Mouse (Mus musculus): ENCODE measurements around the gene Gse1.

Gse1 gene

DNA sequence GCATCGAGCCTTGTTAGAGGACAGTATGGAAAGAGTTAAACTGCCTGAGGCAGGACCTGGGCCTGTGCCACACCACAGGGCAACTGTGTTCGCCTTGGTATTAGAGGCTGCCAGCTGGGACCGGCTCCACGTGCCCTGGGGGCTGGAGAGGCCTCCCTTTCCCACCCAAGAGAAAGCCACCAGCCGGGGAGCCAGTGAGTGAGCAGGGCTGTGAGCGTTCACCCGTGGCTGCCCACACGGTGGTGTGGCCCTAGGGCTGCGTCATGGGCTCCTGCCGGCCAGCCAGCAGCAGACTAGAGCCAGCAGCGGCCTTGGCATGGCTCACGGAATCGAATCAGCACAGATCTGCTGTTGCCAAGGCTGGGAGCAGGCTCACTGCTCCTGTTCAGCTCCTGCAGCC lies 42.2 kb downstream of the Gse1 start:
- DNase-seq (ENCODE audit: low spot score in 2 of 2): peak; percentile 55 to 65

DNA sequence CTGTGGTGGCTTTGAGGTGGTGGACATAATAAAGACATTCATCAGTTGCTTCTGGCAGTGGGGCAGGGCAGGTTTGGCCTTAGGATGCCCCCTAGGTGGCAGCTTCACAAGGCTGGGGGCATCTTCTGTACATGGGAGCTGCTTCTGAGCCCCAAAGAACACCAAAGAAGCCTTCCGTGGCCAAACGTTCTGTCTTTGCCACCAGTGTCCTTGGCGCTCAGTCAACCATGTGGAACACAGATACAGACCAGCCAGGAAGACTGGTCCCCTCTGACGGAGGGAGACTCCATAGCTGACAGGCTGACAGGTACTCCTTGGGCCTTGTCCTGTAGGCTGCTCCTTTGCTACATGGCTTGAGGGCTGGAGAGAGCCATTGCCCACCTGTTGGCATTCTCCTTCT lies 45.2 kb downstream of the Gse1 start:
- DNase-seq (ENCODE audit: low spot score in 2 of 2): no peak

DNA sequence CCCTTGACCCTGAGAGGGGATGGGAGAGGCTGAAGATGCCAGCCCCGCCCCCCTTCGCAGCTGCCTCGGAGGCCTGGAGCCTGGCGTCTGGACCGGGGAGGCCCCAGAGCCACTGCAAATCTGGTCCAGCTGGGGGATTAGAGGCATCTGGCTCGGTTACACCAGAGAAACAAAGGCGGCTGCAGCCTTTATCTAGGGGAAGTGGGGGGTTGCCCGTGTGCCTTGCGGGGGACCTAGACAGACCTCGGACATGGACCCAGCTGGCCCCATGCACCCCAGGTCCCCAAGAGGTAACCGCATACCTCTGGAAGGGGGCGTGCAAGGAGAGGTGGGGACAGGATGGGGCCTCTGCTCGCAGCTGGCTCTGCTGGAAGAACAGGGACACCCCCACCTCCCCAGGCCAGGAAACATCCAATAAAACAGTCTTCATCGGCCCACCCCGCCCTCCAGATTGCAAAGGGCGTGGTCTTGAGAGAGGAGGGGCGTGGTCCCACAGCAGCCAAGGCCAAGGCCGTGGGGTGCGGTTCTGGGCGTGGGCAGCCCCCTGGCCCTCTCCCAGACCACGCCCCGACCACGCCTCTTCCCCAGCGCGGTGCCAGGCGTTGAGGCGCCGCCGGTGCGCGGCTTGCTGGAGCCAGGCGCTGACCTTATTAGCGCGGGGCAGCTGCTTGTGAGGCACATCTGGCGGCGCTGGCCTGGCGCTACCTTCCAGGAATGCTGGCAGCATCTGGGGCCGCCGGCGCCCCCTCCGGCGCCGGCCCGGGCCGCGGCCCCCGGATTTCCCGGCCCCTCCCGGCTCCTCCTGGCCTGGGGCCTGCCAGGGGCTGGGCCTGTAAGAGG lies 48.0 kb downstream of the Gse1 start:
- DNase-seq (ENCODE audit: low spot score in 2 of 2): peak; percentile 91 to 93

- peak; percentile 72 to 74 for DNase-seq (ENCODE audit: low spot score in 2 of 2)
Observed at GRCm38 (mm10) chr8:120276891-120277426, 48.7 kb downstream of the Gse1 start.

DNA sequence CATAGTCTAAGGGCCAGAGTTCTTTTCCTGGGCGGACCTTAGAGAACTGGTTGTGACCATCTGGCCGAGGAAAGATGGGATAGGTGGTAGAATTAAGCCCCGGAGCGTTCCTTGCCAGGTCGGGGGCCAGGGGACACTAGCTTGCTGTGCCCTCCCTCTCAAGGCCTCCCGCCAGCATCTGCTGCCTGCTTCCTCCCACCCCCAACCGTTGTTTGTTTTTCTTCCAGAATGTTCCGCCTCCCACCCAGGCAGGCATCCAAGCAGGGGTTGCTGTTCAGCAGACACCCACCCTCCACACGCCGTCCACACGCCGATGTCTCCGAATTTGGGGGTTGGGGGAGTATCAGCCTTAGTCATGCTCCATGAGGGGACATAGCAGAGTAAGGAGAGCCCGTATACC lies 49.8 kb downstream of the Gse1 start:
- no peak for DNase-seq (ENCODE audit: low spot score in 2 of 2)

DNA sequence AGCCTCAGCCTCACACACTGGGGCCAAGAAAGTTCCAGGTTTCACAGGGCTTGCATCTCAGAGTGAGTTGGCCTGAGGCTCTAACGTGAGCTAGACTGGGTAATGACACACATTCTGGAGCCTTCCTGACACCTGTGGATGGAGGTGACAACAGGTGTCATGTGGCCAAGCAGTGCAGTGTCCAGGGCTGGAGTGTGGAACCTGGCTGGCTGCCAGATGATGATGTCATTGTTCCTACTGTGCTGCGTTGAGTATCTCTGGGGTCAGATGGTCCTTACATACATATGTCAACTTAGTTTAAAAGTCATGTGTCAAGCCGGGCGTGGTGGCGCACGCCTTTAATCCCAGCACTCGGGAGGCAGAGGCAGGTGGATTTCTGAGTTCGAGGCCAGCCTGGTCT lies 51.2 kb downstream of the Gse1 start:
- no peak for DNase-seq (ENCODE audit: low spot score in 2 of 2)

DNA sequence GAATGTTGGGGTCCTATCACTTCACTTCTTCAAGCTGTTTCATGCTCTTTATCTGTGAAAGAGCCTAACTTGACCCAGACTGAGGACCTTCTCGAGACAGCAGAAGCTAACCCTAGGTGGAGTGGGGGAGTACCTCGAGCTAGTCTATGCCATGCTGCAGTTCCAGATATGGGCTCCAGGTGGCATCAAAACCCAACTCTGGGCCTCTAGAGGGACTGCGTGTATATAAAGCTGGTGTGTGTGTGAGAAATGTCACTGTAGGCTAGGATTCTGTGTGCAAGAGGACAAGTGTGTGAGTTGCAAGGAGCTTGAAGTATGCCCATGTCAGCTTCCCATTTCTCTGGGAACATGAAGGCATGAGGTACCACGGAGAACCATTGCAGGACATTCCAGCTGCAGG lies 53.2 kb downstream of the Gse1 start:
- DNase-seq (ENCODE audit: low spot score in 2 of 2): peak in 1 of 2 experiments; percentile 69

- no peak for DNase-seq (ENCODE audit: low spot score in 2 of 2)
Observed at GRCm38 (mm10) chr8:120282465-120282864, 54.2 kb downstream of the Gse1 start.

DNA sequence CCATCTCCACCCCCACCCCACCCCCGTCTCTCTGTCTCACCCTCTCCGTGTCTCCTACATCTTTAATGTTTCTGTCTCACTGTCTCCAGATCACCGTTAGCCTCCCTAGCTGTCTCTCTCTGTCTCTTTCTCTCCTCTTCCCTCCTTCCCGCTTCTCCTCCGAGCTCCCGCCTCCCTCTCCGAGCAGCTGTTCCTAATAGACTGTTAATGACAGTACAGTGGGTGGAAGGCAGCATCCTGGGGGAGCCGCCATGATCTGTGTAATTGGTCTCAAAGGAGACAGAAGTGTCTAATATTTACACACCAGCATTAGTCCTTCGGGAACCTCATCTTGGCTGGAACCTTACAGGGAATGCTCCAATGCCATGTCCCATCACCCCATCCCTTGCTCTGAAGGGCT lies 56.0 kb downstream of the Gse1 start:
- no peak for DNase-seq (ENCODE audit: low spot score in 2 of 2)

GRCm38 (mm10) chr8:120285033-120285432 lies 56.8 kb downstream of the Gse1 start:
- DNase-seq (ENCODE audit: low spot score in 2 of 2): no peak

- no peak for DNase-seq (ENCODE audit: low spot score in 2 of 2)
Observed at GRCm38 (mm10) chr8:120285878-120286277, 57.6 kb downstream of the Gse1 start.

- peak in 1 of 2 experiments; percentile 68 for DNase-seq (ENCODE audit: low spot score in 2 of 2)
Observed at GRCm38 (mm10) chr8:120288122-120288908, 60.1 kb downstream of the Gse1 start.

DNA sequence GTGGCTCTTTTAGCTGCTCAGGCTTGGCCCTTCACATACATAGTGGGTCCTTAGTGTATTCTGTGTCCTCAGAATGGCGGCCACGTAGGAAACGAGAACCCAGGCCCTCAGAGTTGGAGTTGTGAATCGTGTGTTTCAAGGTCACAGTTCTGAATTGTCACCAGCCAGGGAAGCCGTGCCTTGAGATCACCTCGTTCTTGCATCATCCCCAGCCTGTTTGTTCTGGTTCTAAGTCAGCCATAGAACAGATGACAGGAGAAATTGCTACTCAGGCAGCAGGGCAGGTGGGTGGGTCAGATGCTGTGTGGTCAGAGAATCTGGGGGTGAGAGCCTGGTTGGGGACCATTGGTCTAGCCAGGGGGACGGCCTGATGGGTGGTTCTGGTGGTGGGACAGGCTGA lies 60.9 kb downstream of the Gse1 start:
- DNase-seq (ENCODE audit: low spot score in 2 of 2): no peak

DNA sequence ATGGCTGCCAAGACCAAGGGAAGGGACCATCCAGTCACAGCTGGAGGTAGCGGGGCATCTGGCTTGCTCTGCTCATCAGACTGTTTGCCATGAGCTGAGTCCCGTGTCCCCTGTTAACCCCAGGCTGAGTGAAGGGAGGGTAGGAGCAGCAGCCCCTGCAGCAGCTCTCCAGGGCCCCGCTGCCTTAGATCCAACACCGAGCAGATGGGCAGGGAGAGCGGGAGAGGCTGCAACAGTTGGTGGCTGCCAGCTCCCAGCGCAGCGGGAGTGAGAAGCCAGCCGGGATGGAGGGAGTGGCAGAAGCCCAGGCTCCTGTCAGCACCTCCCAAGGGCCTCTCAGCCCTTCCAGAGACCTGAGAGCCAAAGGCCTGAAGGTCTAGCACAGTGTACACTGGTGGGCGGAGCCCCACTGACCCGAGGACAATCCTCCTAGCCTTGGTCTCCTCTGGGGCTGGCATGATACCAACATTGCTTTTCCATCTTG lies 61.5 kb downstream of the Gse1 start:
- DNase-seq (ENCODE audit: low spot score in 2 of 2): peak; percentile 84 to 90

DNA sequence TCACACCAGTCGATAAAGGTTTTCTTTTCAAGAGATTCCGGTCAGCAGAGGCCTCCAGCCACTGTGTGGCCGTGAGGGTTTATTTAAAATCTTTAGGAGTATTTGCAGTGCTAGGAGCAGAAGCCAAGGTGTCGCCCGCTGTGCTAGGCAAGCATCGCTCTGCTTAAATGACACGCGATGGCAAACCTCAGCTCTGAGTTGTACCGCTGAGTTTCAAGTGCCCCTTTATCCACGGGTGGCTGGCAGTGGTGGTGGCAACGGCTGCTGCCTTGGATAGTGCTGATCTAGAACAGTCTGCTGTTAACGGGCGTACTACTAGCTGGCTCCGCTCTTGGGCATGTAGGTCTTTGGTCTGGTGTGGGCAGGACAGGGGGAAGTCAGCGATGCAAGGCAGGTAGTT lies 62.4 kb downstream of the Gse1 start:
- DNase-seq (ENCODE audit: low spot score in 2 of 2): no peak

DNA sequence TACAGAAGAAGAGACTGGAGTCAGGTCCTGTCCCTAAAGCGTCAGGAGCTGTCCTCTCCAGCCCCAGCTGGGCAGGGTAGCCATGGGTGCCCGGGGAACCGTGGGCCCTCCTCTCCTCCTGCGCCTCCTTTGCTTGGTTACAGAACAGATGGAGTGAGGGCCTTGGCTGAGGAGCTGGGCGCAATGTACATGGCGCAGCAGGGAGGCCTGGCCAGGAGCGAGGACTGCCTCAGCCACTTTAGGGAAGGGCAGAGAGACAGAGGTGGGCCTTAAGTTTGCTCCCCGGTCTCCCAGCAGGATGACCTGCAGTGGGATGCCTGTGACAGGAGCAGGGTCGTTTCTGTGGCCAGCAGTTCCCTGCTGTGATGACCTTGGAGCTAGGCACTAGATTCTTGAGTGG lies 63.4 kb downstream of the Gse1 start:
- DNase-seq (ENCODE audit: low spot score in 2 of 2): no peak

DNA sequence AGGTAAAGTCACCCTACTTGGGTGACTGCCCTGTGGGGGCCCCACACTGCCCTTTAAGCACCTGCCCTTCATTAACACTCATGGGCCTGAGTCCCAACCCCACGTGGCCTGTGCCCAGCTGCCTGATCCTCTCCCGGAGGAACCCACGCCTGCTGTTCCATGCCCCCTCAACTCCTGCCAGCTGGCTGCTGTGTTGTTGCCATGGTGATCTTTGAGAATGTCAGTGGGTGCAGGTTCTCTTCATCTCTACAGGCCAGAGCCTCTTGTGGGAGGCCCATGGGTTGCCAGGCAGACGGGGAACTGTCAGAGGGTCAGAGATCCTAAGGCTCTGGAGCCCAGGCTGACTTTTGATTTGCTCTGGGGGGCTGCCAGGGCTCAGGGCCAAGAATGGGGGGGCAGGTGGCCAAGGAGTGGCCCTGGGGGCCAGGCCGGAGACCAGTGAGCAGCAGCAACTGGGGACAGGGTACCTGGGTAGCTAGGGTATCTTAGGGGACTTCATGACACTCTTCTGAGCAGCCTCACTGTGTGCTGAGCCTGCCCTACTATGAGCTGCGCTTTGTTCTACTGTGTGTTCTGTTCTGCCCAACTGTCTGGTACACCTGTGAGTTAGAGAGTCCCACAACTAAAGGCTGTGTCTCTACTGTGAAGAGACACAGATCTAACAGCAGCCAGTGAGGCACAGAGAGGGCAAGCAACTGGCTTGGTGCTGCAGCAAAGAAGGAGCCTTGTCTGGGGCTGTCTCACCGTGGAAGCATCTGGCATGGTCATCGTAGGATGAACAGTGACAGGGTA lies 64.3 kb downstream of the Gse1 start:
- DNase-seq (ENCODE audit: low spot score in 2 of 2): no peak

- DNase-seq (ENCODE audit: low spot score in 2 of 2): no peak
Observed at GRCm38 (mm10) chr8:120293421-120294357, 65.4 kb downstream of the Gse1 start.

- no peak for DNase-seq (ENCODE audit: low spot score in 2 of 2)
Observed at GRCm38 (mm10) chr8:120294982-120295870, 67.0 kb downstream of the Gse1 start.

- no peak for DNase-seq (ENCODE audit: low spot score in 2 of 2)
Observed at GRCm38 (mm10) chr8:120297000-120297399, 68.7 kb downstream of the Gse1 start.
